Mouse (Mus musculus): ENCODE data around the gene Tacr1.

Tacr1 gene

DNA sequence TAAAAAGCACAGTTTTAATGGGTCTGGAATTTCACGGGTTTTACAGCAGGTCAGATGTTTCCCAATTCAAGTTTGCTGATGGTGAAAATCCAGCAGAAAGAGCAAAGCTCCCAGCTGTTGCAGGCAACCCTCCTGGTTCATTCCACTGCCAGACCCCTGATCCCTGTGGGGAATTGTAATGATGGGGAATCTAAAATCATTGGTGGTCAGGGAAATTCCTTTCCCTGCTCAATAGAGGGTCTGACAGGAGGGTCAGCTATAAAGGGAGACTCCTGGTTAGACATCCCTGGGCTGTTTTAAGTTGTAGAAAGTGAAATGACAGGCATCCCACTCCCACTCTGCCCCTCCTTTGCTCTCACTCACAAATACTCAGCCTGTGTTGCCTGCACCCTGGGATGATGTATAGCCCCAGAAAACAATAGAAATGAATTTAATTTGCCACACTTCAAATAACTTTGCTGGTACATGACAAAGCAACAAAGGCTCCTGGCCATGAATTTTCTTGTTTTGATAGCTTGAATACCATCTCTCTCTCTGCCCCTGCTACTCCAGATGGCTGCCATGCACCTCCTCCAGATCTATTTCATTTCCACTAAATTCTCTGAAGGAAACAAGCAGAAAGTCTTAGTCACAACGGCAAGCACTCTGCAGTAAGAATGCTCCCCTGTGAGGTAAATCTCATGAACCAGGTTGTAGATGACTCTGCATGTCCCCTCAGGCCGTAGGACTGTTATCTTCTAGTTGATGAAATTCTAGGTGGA is 123.2 kb downstream of the Tacr1 start:
- DNase-seq: no peak

DNA sequence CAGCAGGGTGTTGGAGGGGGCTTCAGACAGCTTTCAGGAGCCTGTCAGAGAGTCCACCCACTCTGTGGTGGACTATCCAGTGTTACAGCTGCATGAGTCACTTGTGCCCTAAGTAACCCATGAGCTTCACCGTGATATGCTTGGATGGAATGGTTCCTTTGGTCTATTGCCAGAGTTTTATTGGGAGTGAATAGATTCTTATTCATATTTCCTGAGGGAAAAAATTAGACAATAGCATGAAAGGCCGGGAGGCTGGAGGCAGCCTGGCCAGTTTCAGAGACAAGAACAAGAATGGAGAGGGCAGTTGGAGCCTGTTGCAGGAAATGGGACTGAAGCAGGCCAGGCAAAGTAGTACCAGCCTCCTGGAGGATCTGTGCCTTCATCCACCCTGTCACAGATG is 126.5 kb downstream of the Tacr1 start:
- no peak for DNase-seq

- DNase-seq: no peak
Observed at GRCm38 (mm10) chr6:82536641-82537040, 134.5 kb downstream of the Tacr1 start.

DNA sequence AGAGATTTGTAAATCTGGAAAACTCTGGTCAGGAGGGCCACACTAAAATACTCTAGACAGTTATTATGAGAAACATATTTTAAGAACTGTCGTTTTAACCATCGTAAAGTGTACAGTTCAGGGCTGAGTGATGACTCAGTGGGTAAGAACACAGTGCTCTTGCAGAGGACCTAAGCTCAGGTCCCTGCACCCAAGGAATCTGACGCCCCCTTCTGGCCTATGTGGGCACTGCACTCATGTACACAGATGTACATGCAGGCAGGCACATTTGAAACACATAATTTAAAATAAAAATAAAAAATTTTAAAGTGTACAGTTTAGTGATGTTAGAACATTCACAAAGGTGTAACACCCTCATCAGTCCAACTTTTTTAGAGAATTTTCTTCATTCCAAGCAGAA is 147.1 kb downstream of the Tacr1 start:
- no peak for DNase-seq

DNA sequence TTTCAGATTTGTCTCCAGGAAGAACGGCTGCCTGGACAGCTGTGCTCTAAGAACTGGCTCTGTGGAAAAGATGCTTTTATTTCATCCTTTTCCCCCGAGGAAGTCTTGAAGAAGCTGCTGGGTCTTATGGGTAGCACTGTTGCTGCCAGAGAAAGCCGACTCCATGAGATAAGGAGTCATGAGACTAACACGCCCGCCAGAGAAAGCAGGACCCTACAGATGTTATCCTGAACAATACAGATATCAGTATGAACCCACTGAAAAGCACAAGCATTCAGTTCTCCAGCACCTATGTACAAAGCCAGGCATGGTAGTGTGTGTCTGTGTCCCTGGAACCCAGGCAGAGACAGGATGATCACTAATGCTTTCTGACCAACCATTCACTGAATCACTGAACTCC is 173.3 kb downstream of the Tacr1 start:
- DNase-seq: no peak

GRCm38 (mm10) chr6:82585396-82585795 is 183.3 kb downstream of the Tacr1 start:
- no peak for DNase-seq

- DNase-seq: no peak
Observed at GRCm38 (mm10) chr6:82589387-82589786, 187.3 kb downstream of the Tacr1 start.

- DNase-seq: no peak
Observed at GRCm38 (mm10) chr6:82595461-82596090, 193.4 kb downstream of the Tacr1 start.

GRCm38 (mm10) chr6:82603228-82603627 is 201.1 kb downstream of the Tacr1 start:
- DNase-seq: no peak

GRCm38 (mm10) chr6:82603665-82604064 is 201.5 kb downstream of the Tacr1 start:
- DNase-seq: no peak

DNA sequence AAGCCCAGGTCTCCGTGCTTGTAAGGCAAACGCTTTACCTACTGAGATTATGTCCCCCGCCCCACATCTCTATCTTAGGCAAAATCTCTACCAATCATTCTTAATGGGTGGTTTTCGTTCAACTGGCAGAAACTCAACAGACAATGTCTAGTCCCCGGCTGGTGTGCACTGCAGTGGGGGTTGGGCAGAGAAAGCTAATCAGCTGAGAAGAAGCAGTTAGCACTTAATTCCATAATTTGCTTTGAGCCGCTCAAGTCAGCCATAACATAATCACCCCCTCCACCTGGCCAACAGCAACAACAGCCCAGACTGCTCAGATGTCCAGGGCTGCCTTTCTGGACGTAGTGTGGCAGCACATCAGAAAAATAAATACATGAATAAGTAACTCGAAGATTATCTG is 202.7 kb downstream of the Tacr1 start:
- no peak for DNase-seq

GRCm38 (mm10) chr6:82608756-82609155 is 206.6 kb downstream of the Tacr1 start:
- DNase-seq: no peak

GRCm38 (mm10) chr6:82609339-82609926 is 207.3 kb downstream of the Tacr1 start:
- DNase-seq: no peak

Measured in thymus, adult 18-20 months (tissue).